Mouse (Mus musculus): Measurements from ENCODE around the gene Tas1r2.

GRCm38 (mm10) chr4:139646916-139647315, 6.4 kb upstream of the Tas1r2 start:
- TF ChIP-seq CTCF (IDR thresholded peaks at IDR 0.05; ENCODE audit: low read depth, low read length), result peak; percentile 27
- TF ChIP-seq POLR2A (IDR thresholded peaks at IDR 0.05; ENCODE audit: borderline replicate concordance, low read depth, low read length), result no peak

Measured in bone marrow macrophage, adult 2 months (primary cell).